Mouse (Mus musculus) neural tube, embryonic 14.5 days (tissue): Measurements from ENCODE around the gene Tcf12. TPM values are rescaled to one million over a fixed set of nuclear protein-coding genes. Genes with fewer than 3 reads are reported as not detected.

Source experiments
- ATAC-seq: fragments of 200-750 bp; cut with Nextera tagmentation; 2 replicates; pipeline ENCODE4 v1.8.0; 2017; ENCODE audit warnings: low read depth, mild to moderate bottlenecking, moderate TSS enrichment, moderate library complexity
- H3K27ac ChIP-seq: fragments of 300-500 bp; sonication (generic); 2 replicates; pipeline ENCODE4 v1.5.1; 2014; ENCODE audit warnings: low read depth, mild to moderate bottlenecking, control low read depth, low read length, moderate library complexity, mixed read lengths
- H3K27me3 ChIP-seq: fragments of 300-500 bp; sonication (generic); 2 replicates; pipeline ENCODE4 v1.6.1; 2014; ENCODE audit warnings: low read length; ENCODE audit not compliant: control insufficient read depth, insufficient read depth
- H3K36me3 ChIP-seq: fragments of 300-500 bp; sonication (generic); 2 replicates; pipeline ENCODE4 v1.6.1; 2014; ENCODE audit warnings: low read length, mixed read lengths; ENCODE audit not compliant: control insufficient read depth, insufficient read depth
- H3K4me1 ChIP-seq: fragments of 300-500 bp; sonication (generic); 2 replicates; pipeline ENCODE4 v1.6.1; 2014; ENCODE audit warnings: low read length; ENCODE audit not compliant: control insufficient read depth, insufficient read depth
- H3K4me2 ChIP-seq: fragments of 300-500 bp; sonication (generic); 2 replicates; pipeline ENCODE4 v1.6.1; 2014; ENCODE audit warnings: mild to moderate bottlenecking, low read depth, low read length, control low read depth
- H3K4me3 ChIP-seq: fragments of 300-500 bp; sonication (generic); 2 replicates; pipeline ENCODE4 v1.5.1; 2014; ENCODE audit warnings: low read depth, low read length, control low read depth, mixed read lengths
- H3K9ac ChIP-seq: fragments of 300-500 bp; sonication (generic); replicated peaks from 2 replicates; pipeline ENCODE4 v1.6.1; 2014; ENCODE audit warnings: low read depth, mild to moderate bottlenecking, control low read depth, low read length, mixed read lengths
- H3K9me3 ChIP-seq: fragments of 300-500 bp; sonication (generic); 2 replicates; pipeline ENCODE4 v1.6.1; 2016; ENCODE audit warnings: low read length; ENCODE audit not compliant: control insufficient read depth
- WGBS: fragments of 180-500 bp; shearing (Covaris S2); extraction: QIAGEN DNeasy Blood & Tissue Kit; methylation state at CpG from one replicate; pipeline ENCODE4 v1.1.7; 2014; 5-methylcytosine and 5-hydroxymethylcytosine counted together
- polyA plus RNA-seq: library from polyadenylated mRNA; unstranded; fragments of >200 nt; fragmentation: Nextera tagmentation; extraction: Ambion mirVana; gene quantifications from 2 replicates; pipeline ENCODE4 v1.2.1, GENCODE M21; 2014

Gene Tcf12
- polyA plus RNA-seq, 1 experiment from 2014 or later, result 74.1 TPM

DNA sequence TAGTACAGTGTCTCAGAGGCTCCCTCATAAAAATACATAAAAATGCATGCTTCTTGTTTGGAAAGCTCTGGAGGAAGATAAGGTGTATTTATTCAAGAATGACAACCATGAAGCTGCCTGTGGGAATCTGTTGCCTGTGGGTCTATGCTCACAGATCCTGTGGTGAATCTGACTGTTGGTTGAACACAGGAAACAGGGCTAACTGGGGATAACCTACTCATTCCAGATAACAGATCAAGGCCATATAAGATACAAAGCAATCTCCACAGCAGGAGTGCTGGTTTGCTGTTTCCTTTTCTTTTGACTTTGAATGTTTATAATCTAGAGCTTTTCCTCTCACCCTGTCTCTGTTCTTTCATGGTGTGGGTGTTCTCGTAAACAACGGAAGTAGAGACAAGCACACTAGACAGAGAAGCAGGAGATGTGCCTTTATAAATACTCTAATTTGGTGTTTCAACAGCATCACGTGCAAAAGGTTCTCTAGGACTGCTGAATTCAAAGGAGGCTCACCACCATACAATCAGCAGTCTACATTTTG lies 237.6 kb downstream of the Tcf12 start:
- Histone ChIP-seq H3K27ac (no peak overlapping the region), H3K9me3 (no peaks in the 10 kb centered on the region), H3K36me3 (peaks cover 3% of the 10 kb centered on the region), H3K9ac (no peak overlapping the region), H3K27me3 (no peaks in the 10 kb centered on the region), H3K4me2 (no peak overlapping the region), H3K4me3 (no peak overlapping the region), H3K4me1 (peaks cover 3% of the 10 kb centered on the region; the same call in 1 of the 2 replicates)
- no peak for ATAC-seq
- WGBS, result 84% methylated on average over 3 of the region's 3 CpGs

DNA sequence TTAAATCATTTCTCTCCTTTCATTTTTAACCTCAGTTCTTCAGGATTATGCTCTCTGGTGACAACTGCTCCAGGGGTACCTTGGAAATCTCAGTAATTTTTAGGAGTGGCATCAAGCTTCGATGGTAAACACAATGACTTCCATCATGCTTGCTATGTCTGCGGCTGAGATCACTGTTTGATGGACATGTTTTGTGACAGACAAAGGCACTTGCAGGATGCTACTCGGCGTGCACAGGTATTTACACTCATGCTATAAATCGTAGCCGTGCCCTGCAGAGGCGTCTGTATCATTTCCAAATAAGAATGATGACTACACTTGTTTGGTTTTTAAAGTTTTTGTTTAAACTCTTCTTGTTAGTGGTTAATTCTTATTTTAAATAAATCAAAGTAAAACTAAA lies 248.3 kb downstream of the Tcf12 start:
- H3K9me3 ChIP-seq, result no peaks in the 10 kb centered on the region
- 58% methylated on average over 7 of the region's 7 CpGs for WGBS

DNA sequence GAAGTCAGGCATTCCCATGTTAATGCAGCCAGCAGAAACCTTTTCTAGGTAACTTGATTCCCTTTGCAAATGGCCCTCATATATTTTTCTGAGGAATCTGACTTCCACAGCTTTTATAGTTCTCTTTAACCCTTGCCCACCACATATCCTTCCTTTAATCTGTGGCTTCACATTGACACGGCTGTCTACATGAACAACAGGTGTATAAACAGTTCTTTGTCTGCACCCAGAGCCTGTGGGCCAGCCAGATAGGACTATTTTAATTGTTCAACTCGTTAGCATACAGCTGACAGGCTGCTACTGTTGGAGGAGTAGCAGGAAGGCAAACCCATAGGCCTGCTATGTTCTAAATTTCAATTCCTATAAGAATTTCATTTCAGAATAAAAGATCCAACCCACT lies 250.0 kb downstream of the Tcf12 start:
- WGBS, result 7% methylated on average over 2 of the region's 2 CpGs
- Histone ChIP-seq H3K9ac (no peak overlapping the region), H3K36me3 (peaks cover 13% of the 10 kb centered on the region), H3K4me2 (no peak overlapping the region), H3K4me3 (no peak overlapping the region), H3K27me3 (no peaks in the 10 kb centered on the region), H3K9me3 (no peaks in the 10 kb centered on the region), H3K27ac (no peak overlapping the region), H3K4me1 (no peaks in the 10 kb centered on the region)
- ATAC-seq, result no peak

More for the DNA sequence above, 248.3 kb downstream of the Tcf12 start:
- H3K4me2 ChIP-seq, result no peak overlapping the region
- no peaks in the 10 kb centered on the region for H3K4me1 ChIP-seq
- no peak overlapping the region for H3K9ac ChIP-seq
- peaks cover 7% of the 10 kb centered on the region for H3K36me3 ChIP-seq
- H3K27ac ChIP-seq, result no peak overlapping the region
- H3K27me3 ChIP-seq, result no peaks in the 10 kb centered on the region
- no peak overlapping the region for H3K4me3 ChIP-seq
- ATAC-seq, result no peak

GRCm38 (mm10) chr9:71857926-71858325 lies 253.7 kb downstream of the Tcf12 start:
- ATAC-seq, result no peak
- 92% methylated on average over 1 of the region's 1 CpGs for WGBS
- peaks cover 27% of the 10 kb centered on the region for H3K36me3 ChIP-seq
- H3K4me2 ChIP-seq, result no peak overlapping the region
- H3K27ac ChIP-seq, result no peak overlapping the region
- H3K4me3 ChIP-seq, result no peak overlapping the region
- no peaks in the 10 kb centered on the region for H3K4me1 ChIP-seq
- H3K27me3 ChIP-seq, result no peaks in the 10 kb centered on the region
- H3K9ac ChIP-seq, result no peak overlapping the region
- no peaks in the 10 kb centered on the region for H3K9me3 ChIP-seq

DNA sequence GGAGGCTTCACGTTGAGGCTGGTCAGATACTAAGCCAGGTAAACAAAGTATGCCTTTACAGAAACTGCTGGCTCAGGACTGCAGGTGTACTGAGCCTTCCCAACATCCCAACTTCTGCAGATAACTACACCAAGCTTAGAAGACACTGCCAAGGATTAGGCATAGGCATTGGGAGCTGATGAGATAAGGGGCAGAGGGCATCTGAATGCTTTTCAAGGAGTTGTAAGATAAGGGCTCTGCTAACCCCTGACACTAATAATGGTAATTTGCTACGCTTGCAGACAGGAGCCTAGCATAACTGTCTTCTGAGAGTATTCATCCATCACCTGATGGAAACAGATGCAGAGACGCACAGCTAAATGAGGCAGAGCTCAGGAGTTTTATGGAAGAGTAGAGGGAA lies 257.8 kb downstream of the Tcf12 start:
- H3K36me3 ChIP-seq, result peaks cover 42% of the 10 kb centered on the region
- H3K9ac ChIP-seq, result no peak overlapping the region
- ATAC-seq, result no peak
- H3K27me3 ChIP-seq, result no peaks in the 10 kb centered on the region
- no peak overlapping the region for H3K4me3 ChIP-seq
- no peak overlapping the region for H3K4me2 ChIP-seq
- no peaks in the 10 kb centered on the region for H3K4me1 ChIP-seq
- H3K9me3 ChIP-seq, result no peaks in the 10 kb centered on the region
- H3K27ac ChIP-seq, result no peak overlapping the region
- WGBS, result 76% methylated on average over 3 of the region's 3 CpGs

DNA sequence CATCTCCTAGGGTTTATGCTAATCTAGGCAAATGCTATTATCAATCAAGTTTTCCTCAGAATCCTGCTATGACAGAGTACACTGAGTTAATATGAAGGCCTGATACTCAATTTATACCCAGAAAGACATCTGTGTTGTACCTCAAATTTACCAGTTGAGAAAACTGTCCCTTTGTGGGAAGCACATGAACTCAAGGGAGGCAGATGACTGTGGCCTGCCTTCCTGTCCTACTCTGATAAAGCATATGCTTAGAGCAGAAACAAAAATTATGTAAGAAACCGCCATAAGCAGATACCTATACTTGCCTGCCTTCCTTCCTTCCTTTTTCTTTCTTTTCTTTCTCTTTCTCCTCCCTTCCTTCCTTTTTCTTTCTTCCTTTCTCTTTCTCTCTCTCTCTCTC lies 261.4 kb downstream of the Tcf12 start:
- ATAC-seq, result no peak
- H3K27ac ChIP-seq, result no peak overlapping the region
- 100% methylated on average over 1 of the region's 1 CpGs for WGBS
- H3K36me3 ChIP-seq, result peaks cover 41% of the 10 kb centered on the region
- H3K4me3 ChIP-seq, result no peak overlapping the region
- H3K27me3 ChIP-seq, result no peaks in the 10 kb centered on the region
- no peaks in the 10 kb centered on the region for H3K4me1 ChIP-seq
- H3K9me3 ChIP-seq, result no peaks in the 10 kb centered on the region
- H3K9ac ChIP-seq, result no peak overlapping the region
- H3K4me2 ChIP-seq, result no peak overlapping the region

DNA sequence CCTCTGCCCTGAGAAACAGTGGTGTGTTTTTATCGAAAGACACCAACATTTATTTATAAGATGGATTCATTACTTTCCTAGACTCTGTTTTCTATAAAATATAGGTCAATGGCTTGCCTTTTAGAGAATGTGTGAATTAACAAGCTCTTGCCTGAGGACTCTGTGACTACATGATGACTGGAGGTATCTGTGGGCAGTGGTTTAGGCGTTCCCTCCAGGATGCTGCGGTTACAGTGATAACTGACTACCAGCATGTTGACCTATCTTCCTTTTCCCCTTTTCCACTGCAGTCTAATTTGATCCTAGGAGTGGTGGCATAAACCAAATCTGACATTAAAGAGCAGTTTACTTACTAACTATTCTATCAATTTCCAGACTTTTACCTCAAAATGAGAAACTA lies 263.3 kb downstream of the Tcf12 start:
- Histone ChIP-seq H3K9me3 (no peaks in the 10 kb centered on the region), H3K36me3 (peaks cover 52% of the 10 kb centered on the region), H3K4me1 (no peaks in the 10 kb centered on the region), H3K27ac (no peak overlapping the region), H3K27me3 (no peaks in the 10 kb centered on the region), H3K4me2 (no peak overlapping the region), H3K4me3 (no peak overlapping the region), H3K9ac (no peak overlapping the region)
- no peak for ATAC-seq
- WGBS, result 98% methylated on average over 3 of the region's 3 CpGs

DNA sequence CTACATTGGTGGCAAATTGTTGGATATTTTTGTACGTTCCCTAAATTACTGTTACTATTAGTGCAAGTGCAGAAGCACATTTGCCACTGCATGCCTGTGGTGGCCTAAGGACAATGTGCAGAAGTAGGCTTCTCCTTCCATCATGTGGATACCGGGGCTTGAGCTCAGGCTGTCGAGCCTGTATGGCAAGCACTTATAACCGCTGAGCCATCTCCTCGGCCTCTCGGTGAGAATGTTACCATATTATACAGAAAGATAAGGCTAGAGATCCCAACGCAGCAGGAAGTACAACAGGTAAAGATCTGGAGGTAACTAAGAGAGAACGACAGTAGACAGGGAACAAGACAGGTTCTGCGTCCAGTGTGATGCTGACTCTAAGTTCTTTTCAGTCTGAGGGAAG lies 263.8 kb downstream of the Tcf12 start:
- no peak overlapping the region for H3K4me3 ChIP-seq
- H3K4me1 ChIP-seq, result no peaks in the 10 kb centered on the region
- no peaks in the 10 kb centered on the region for H3K9me3 ChIP-seq
- H3K4me2 ChIP-seq, result no peak overlapping the region
- no peaks in the 10 kb centered on the region for H3K27me3 ChIP-seq
- no peak overlapping the region for H3K9ac ChIP-seq
- ATAC-seq, result no peak
- 98% methylated on average over 9 of the region's 9 CpGs for WGBS
- H3K36me3 ChIP-seq, result peaks cover 55% of the 10 kb centered on the region
- H3K27ac ChIP-seq, result no peak overlapping the region

DNA sequence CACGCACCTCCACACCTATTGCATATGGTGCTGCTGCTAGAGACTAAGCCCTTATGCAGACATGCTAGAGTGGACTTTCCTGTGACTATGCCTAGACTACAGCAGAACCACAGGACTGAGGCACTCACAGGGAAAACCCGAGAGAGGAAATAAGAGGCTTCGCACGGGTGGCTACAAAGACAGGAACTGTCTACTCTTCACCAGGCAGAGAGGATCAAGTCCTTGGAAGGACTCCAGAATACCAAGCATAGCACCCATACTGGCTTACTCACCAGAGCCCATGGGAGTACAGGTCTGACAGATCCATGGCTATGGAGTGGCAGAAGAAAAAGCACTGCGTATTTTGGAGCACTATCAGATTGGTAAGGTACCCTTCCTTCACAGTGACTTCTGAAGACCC lies 269.8 kb downstream of the Tcf12 start:
- Histone ChIP-seq H3K9ac (no peak overlapping the region), H3K27me3 (no peaks in the 10 kb centered on the region), H3K36me3 (peaks cover 38% of the 10 kb centered on the region), H3K9me3 (no peaks in the 10 kb centered on the region), H3K27ac (no peak overlapping the region), H3K4me3 (no peak overlapping the region), H3K4me1 (no peaks in the 10 kb centered on the region), H3K4me2 (no peak overlapping the region)
- ATAC-seq, result no peak
- 97% methylated on average over 5 of the region's 5 CpGs for WGBS
